Mouse (Mus musculus) bone marrow macrophage, adult 2 months (primary cell): ENCODE data around the gene Tiam1.

Experiments used
- CTCF ChIP-seq: IDR thresholded peaks from 2 replicates; pipeline ENCODE4 v1.5.1; 2012; ENCODE audit warnings: low read depth, mild to moderate bottlenecking, low read length, moderate library complexity
- POLR2A ChIP-seq: IDR thresholded peaks from 2 replicates; pipeline ENCODE4 v1.6.1; 2012; ENCODE audit warnings: mild to moderate bottlenecking, low read depth, low read length, borderline replicate concordance

DNA sequence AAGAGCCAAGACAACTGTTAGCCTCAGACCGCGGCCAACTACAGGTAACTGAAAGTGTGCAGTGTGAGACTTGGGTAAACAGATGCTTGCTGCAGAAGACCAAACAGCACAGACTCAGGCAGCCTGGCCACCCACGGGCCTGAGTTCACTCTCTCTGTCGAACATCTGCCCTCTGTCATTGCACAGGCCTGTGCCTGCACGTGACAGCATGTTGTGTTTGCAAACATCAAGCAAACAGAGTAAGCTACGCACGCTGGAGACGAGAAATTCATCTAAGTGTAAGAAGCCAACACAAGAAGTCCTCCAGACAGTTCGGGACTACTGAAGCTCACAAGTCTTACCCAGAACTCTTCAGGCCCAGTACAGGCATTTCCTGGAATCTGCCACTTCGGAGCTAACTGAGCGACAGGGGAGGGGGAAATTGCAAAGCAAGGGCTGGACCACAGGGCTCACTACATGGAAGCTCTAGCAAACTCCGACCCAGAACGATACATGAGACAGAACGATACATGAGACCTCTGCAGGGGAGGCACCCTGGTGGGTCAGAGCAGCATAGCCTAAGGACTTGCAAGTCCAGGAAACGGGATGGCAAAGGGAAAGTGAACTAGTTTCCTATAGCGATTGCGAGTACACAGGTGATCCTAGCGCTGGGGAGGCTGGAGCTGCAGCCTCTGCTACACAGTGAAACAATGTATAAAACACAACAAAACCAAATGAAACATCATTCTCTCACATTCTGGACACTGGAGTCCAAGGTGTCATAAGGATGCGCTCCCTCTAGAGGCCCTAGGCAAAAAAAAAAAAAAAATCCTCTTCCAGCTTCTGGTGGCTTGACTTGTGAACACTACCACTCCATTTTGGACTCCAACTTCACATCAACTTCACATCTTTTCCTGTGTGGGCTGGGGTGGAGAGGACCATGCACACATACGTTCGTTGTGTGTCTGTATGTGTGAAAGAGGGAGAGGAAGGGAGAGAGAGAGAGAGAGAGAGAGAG is 18.0 kb downstream of the Tiam1 start:
- no peak for TF ChIP-seq CTCF
- no peak for TF ChIP-seq POLR2A
